Mouse (Mus musculus): ENCODE results near the gene Irgc1. TPM values are rescaled to one million over a fixed set of nuclear protein-coding genes. Genes with fewer than 3 reads are reported as not detected.

Gene Irgc1
- total and polyA plus RNA-seq, 2 experiments from 2014 or later = not detected

GRCm38 (mm10) chr7:24459440-24459839 is 7.3 kb upstream of the Irgc1 start:
- WGBS = 75% methylated on average over 5 of the region's 5 CpGs
- H3K27me3 ChIP-seq (ENCODE audit: insufficient read depth, low read length) = 0 out of 2 replicates have a peak, but pooled peaks cover 4% of the 10 kb centered on the region
- H3K9ac ChIP-seq (replicated peaks; ENCODE audit: low read length, poor library complexity, severe bottlenecking) = no peak overlapping the region
- no peak overlapping the region for H3K4me3 ChIP-seq (ENCODE audit: low read depth, low read length)
- no peak for TF ChIP-seq CTCF (IDR thresholded peaks at IDR 0.05)
- H3K36me3 ChIP-seq (ENCODE audit: insufficient read depth, low read length) = no peaks in the 10 kb centered on the region
- ATAC-seq (ENCODE audit: low FRiP score) (no peak), DNase-seq (ENCODE audit: low spot score) (no peak)
- H3K4me1 ChIP-seq (ENCODE audit: insufficient read depth, low read length) = no peaks in the 10 kb centered on the region
- H3K27ac ChIP-seq (ENCODE audit: low read depth, low read length) = no peak overlapping the region
- H3K4me2 ChIP-seq (ENCODE audit: low read depth, low read length, poor library complexity, severe bottlenecking) = no peak overlapping the region
- no peaks in the 10 kb centered on the region for H3K9me3 ChIP-seq (ENCODE audit: low read length)

- H3K9ac ChIP-seq (replicated peaks; ENCODE audit: low read length, poor library complexity, severe bottlenecking) = no peak overlapping the region
- WGBS = 73% methylated on average over 10 of the region's 10 CpGs
- TF ChIP-seq CTCF (IDR thresholded peaks at IDR 0.05) = no peak
- no peak overlapping the region for H3K4me2 ChIP-seq (ENCODE audit: low read depth, low read length, poor library complexity, severe bottlenecking)
- H3K9me3 ChIP-seq (ENCODE audit: low read length) = no peaks in the 10 kb centered on the region
- no peak for DNase-seq (ENCODE audit: low spot score)
- no peak for ATAC-seq (ENCODE audit: low FRiP score)
- no peaks in the 10 kb centered on the region for H3K4me1 ChIP-seq (ENCODE audit: insufficient read depth, low read length)
- H3K4me3 ChIP-seq (ENCODE audit: low read depth, low read length) = no peak overlapping the region
- H3K27me3 ChIP-seq (ENCODE audit: insufficient read depth, low read length) = 0 out of 2 replicates have a peak, but pooled peaks cover 4% of the 10 kb centered on the region
- no peak overlapping the region for H3K27ac ChIP-seq (ENCODE audit: low read depth, low read length)
- H3K36me3 ChIP-seq (ENCODE audit: insufficient read depth, low read length) = no peaks in the 10 kb centered on the region
Measured at GRCm38 (mm10) chr7:24457726-24458370, 5.8 kb upstream of the Irgc1 start.

GRCm38 (mm10) chr7:24455726-24456125 is 3.6 kb upstream of the Irgc1 start:
- Histone ChIP-seq H3K4me1 (ENCODE audit: insufficient read depth, low read length) (no peaks in the 10 kb centered on the region), H3K4me2 (ENCODE audit: low read depth, low read length, poor library complexity, severe bottlenecking) (no peak overlapping the region), H3K9ac (replicated peaks; ENCODE audit: low read length, poor library complexity, severe bottlenecking) (no peak overlapping the region), H3K4me3 (ENCODE audit: low read depth, low read length) (no peak overlapping the region), H3K27me3 (ENCODE audit: insufficient read depth, low read length) (no peaks in the 10 kb centered on the region), H3K27ac (ENCODE audit: low read depth, low read length) (no peak overlapping the region), H3K9me3 (ENCODE audit: low read length) (no peaks in the 10 kb centered on the region), H3K36me3 (ENCODE audit: insufficient read depth, low read length) (no peaks in the 10 kb centered on the region)
- ATAC-seq (ENCODE audit: low FRiP score) = no peak
- WGBS = 76% methylated on average over 5 of the region's 5 CpGs
- no peak for DNase-seq (ENCODE audit: low spot score)
- no peak for TF ChIP-seq CTCF (IDR thresholded peaks at IDR 0.05)

DNA sequence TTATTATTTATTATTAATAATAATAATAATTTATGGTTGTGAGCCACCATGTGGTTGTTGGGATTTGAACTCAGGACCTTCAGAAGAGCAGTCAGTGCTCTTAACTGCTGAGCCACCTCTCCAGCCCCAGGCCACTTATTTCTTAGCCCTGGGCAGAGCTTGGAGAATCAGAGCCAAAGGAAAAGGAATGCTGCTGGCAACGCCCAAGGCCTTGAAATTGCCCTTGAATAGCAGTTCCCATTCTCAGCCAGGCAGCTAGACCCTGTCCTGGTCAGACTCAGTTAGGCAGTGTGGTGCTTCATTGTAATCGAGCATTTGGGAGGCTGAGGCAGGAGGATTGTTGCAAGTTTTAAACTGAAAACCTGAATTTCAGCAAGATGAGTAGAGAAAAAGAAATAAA is 2.1 kb upstream of the Irgc1 start:
- ATAC-seq (ENCODE audit: low FRiP score) (no peak), DNase-seq (ENCODE audit: low spot score) (no peak)
- H3K9ac ChIP-seq (replicated peaks; ENCODE audit: low read length, poor library complexity, severe bottlenecking) = no peak overlapping the region
- WGBS = 75% methylated on average over 2 of the region's 2 CpGs
- H3K4me1 ChIP-seq (ENCODE audit: insufficient read depth, low read length) = no peaks in the 10 kb centered on the region
- H3K4me3 ChIP-seq (ENCODE audit: low read depth, low read length) = no peak overlapping the region
- TF ChIP-seq CTCF (IDR thresholded peaks at IDR 0.05) = no peak
- H3K36me3 ChIP-seq (ENCODE audit: insufficient read depth, low read length) = no peaks in the 10 kb centered on the region
- H3K27ac ChIP-seq (ENCODE audit: low read depth, low read length) = no peak overlapping the region
- no peaks in the 10 kb centered on the region for H3K27me3 ChIP-seq (ENCODE audit: insufficient read depth, low read length)
- no peak overlapping the region for H3K4me2 ChIP-seq (ENCODE audit: low read depth, low read length, poor library complexity, severe bottlenecking)
- no peaks in the 10 kb centered on the region for H3K9me3 ChIP-seq (ENCODE audit: low read length)

DNA sequence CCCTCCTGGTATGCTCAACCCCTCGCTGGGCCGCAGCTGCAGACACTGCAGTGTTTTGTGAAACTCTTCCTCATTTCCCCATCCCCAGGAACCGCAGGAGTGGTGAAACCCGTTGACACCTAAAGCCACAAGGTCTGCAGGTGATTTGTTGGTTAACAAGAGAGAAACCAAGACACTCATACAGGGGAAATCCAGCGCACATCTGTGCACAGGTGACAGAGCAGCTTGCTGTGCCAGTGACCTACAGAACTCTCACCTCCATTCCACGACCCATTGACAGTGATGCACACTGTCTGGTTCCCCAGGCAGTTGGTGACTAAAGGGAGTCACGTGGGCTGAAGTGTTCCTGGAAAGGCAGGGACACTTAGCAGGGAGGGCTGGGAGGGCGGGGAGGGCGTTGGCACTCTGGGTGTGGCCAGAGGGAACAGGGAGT is 1.5 kb downstream of the Irgc1 start:
- Histone ChIP-seq H3K9me3 (ENCODE audit: low read length) (no peaks in the 10 kb centered on the region), H3K9ac (replicated peaks; ENCODE audit: low read length, poor library complexity, severe bottlenecking) (no peak overlapping the region), H3K4me3 (ENCODE audit: low read depth, low read length) (no peak overlapping the region), H3K36me3 (ENCODE audit: insufficient read depth, low read length) (no peaks in the 10 kb centered on the region), H3K27me3 (ENCODE audit: insufficient read depth, low read length) (no peaks in the 10 kb centered on the region), H3K27ac (ENCODE audit: low read depth, low read length) (no peak overlapping the region), H3K4me1 (ENCODE audit: insufficient read depth, low read length) (no peaks in the 10 kb centered on the region), H3K4me2 (ENCODE audit: low read depth, low read length, poor library complexity, severe bottlenecking) (no peak overlapping the region)
- TF ChIP-seq CTCF (IDR thresholded peaks at IDR 0.05) = no peak
- DNase-seq (ENCODE audit: low spot score) = no peak
- WGBS = 68% methylated on average over 9 of the region's 9 CpGs
- no peak for ATAC-seq (ENCODE audit: low FRiP score)

- H3K9ac ChIP-seq (replicated peaks; ENCODE audit: low read length, poor library complexity, severe bottlenecking) = no peak overlapping the region
- H3K27ac ChIP-seq (ENCODE audit: low read depth, low read length) = no peak overlapping the region
- no peak overlapping the region for H3K4me3 ChIP-seq (ENCODE audit: low read depth, low read length)
- H3K4me1 ChIP-seq (ENCODE audit: insufficient read depth, low read length) = no peaks in the 10 kb centered on the region
- no peak for DNase-seq (ENCODE audit: low spot score)
- ATAC-seq (ENCODE audit: low FRiP score) = no peak
- no peaks in the 10 kb centered on the region for H3K9me3 ChIP-seq (ENCODE audit: low read length)
- WGBS = 62% methylated on average over 14 of the region's 14 CpGs
- H3K36me3 ChIP-seq (ENCODE audit: insufficient read depth, low read length) = no peaks in the 10 kb centered on the region
- TF ChIP-seq CTCF (IDR thresholded peaks at IDR 0.05) = no peak
- H3K27me3 ChIP-seq (ENCODE audit: insufficient read depth, low read length) = no peaks in the 10 kb centered on the region
- H3K4me2 ChIP-seq (ENCODE audit: low read depth, low read length, poor library complexity, severe bottlenecking) = no peak overlapping the region
Measured at GRCm38 (mm10) chr7:24448782-24449517, 3.1 kb downstream of the Irgc1 start.

Data from midbrain, postnatal 0 days (tissue).